Mouse (Mus musculus) MEL (cell line): ENCODE data around the gene Klhdc8b.

Experiments
- CTCF ChIP-seq, 3 experiments: IDR thresholded peaks in 2 of 3; conservative IDR thresholded peaks in 1 of 3; 2 replicates each; pipeline ENCODE4 v1.5.1; 2011 to 2012; ENCODE audit warnings: low read length in 3 of 3, low read depth in 2 of 3, mild to moderate bottlenecking in 2 of 3, improper control_type of control experiment in 1 of 3, inconsistent platforms in 1 of 3, mixed read lengths in 1 of 3, moderate library complexity in 1 of 3; ENCODE audit not compliant: control insufficient read depth in 1 of 3, insufficient read depth in 1 of 3, poor library complexity in 1 of 3, severe bottlenecking in 1 of 3
- ELF1 ChIP-seq: IDR thresholded peaks from 2 replicates; pipeline ENCODE4 v1.6.1; 2014; ENCODE audit warnings: low read depth, mild to moderate bottlenecking, inconsistent platforms, low read length, improper control_type of control experiment, moderate library complexity
- EP300 ChIP-seq, 2 experiments: IDR thresholded peaks; 2 replicates each; pipeline ENCODE4 v1.6.1; 2011; ENCODE audit warnings: improper control_type of control experiment in 2 of 2, low read length in 2 of 2, low read depth in 1 of 2, mild to moderate bottlenecking in 1 of 2
- GABPA ChIP-seq: IDR thresholded peaks from 2 replicates; pipeline ENCODE4 v1.6.1; 2012; ENCODE audit warnings: low read depth, mild to moderate bottlenecking, inconsistent platforms, low read length, improper control_type of control experiment, moderate library complexity
- HCFC1 ChIP-seq: IDR thresholded peaks from 2 replicates; pipeline ENCODE4 v1.6.1; 2012; ENCODE audit warnings: low read depth, mild to moderate bottlenecking, inconsistent platforms, low read length, improper control_type of control experiment, moderate library complexity
- MXI1 ChIP-seq: IDR thresholded peaks from 2 replicates; pipeline ENCODE4 v1.6.1; 2011; ENCODE audit warnings: mild to moderate bottlenecking, low read depth, low read length, improper control_type of control experiment
- POLR2A ChIP-seq, 2 experiments: IDR thresholded peaks; 2 replicates each; pipeline ENCODE4 v1.6.1; 2011 to 2012; ENCODE audit warnings: low read length in 2 of 2, mild to moderate bottlenecking in 2 of 2, control low read depth in 1 of 2, improper control_type of control experiment in 1 of 2, low read depth in 1 of 2, moderate library complexity in 1 of 2; ENCODE audit not compliant: control insufficient read depth in 1 of 2, insufficient read depth in 1 of 2, poor library complexity in 1 of 2
- RCOR1 ChIP-seq: IDR thresholded peaks from 2 replicates; pipeline ENCODE4 v1.6.1; 2012; ENCODE audit warnings: low read depth, mild to moderate bottlenecking, inconsistent platforms, low read length, improper control_type of control experiment
- TAL1 ChIP-seq: IDR thresholded peaks from 2 replicates; pipeline ENCODE4 v1.6.1; 2012; ENCODE audit warnings: mild to moderate bottlenecking, inconsistent platforms, low read length, moderate library complexity, mixed read lengths
- TCF12 ChIP-seq: IDR thresholded peaks from 2 replicates; pipeline ENCODE4 v1.6.1; 2014; ENCODE audit warnings: low read depth, mild to moderate bottlenecking, inconsistent platforms, low read length, improper control_type of control experiment, moderate library complexity
- UBTF ChIP-seq: IDR thresholded peaks from 2 replicates; pipeline ENCODE4 v1.6.1; 2012; ENCODE audit warnings: low read depth, mild to moderate bottlenecking, inconsistent platforms, low read length, improper control_type of control experiment, moderate library complexity, borderline replicate concordance; ENCODE audit not compliant: insufficient read depth
- USF1 ChIP-seq: IDR thresholded peaks from 2 replicates; pipeline ENCODE4 v1.6.1; 2014; ENCODE audit warnings: low read depth, mild to moderate bottlenecking, inconsistent platforms, low read length, improper control_type of control experiment, moderate library complexity

GRCm38 (mm10) chr9:108508776-108509175 is 47.4 kb upstream of the Klhdc8b start:
- no peak for TF ChIP-seq CTCF (IDR thresholded peaks at IDR 0.05 in 2 of 3, conservative IDR thresholded peaks at IDR 0.05 in 1 of 3; ENCODE audit: control insufficient read depth in 1 of 3, insufficient read depth in 1 of 3, low read depth in 2 of 3, low read length in 3 of 3, poor library complexity in 1 of 3, severe bottlenecking in 1 of 3)
- TF ChIP-seq HCFC1, result no peak
- no peak for TF ChIP-seq USF1
- no peak for TF ChIP-seq GABPA
- no peak for TF ChIP-seq UBTF
- TF ChIP-seq MXI1, result no peak
- no peak for TF ChIP-seq POLR2A (IDR thresholded peaks at IDR 0.05; ENCODE audit: control insufficient read depth in 1 of 2, insufficient read depth in 1 of 2, low read depth in 1 of 2, low read length in 2 of 2, poor library complexity in 1 of 2)
- TF ChIP-seq EP300 (IDR thresholded peaks at IDR 0.05; ENCODE audit: low read depth in 1 of 2, low read length in 2 of 2), result no peak
- no peak for TF ChIP-seq RCOR1
- TF ChIP-seq TAL1, result no peak
- TF ChIP-seq TCF12, result no peak
- TF ChIP-seq ELF1, result no peak
